Mouse (Mus musculus): ENCODE data around the gene Zfp524.
A peak's percentile ranks its signal among the peaks of the same experiment; 100 is the strongest.

The Zfp524 gene

DNA sequence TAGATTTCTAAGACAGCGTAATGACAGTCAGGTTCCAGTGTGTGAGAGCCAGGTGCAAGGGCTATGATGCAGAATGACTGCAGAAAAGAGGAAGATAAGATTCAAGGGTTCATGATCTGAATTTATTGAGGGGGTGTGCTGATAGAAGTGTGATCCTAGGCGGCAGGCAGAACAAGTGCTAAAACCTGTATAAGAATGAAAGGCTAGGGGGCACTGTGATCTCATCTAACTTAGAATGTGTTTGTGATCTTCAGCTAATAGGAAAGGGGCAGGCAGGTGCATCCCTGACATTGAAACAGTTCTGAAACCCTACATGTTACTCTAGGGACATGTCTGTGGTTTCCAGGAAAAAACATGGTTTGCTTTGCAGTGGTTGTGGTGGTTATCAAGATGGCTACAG lies 31.9 kb downstream of the Zfp524 start:
- no peak for DNase-seq (ENCODE audit: low read depth, low spot score)

DNA sequence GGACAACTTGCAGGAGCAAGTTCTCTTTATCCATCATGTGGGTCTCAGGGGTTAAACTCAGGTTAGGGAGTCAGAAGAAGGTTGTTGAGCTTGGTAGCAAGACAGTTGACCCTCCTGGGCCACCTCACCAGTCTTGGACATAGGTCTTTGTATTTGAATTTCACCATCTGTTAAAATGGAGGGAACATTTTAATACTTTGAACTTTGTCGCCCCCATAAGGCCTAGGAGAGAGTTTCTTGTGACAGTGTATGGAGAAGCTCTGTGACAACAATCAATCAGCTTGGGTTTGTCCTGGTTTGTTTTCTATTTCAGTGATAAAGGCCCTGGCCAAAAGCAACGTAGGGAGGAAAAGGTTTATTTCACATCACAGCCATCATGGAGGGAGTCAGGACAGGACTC lies 33.1 kb downstream of the Zfp524 start:
- DNase-seq (ENCODE audit: low read depth, low spot score): no peak

DNA sequence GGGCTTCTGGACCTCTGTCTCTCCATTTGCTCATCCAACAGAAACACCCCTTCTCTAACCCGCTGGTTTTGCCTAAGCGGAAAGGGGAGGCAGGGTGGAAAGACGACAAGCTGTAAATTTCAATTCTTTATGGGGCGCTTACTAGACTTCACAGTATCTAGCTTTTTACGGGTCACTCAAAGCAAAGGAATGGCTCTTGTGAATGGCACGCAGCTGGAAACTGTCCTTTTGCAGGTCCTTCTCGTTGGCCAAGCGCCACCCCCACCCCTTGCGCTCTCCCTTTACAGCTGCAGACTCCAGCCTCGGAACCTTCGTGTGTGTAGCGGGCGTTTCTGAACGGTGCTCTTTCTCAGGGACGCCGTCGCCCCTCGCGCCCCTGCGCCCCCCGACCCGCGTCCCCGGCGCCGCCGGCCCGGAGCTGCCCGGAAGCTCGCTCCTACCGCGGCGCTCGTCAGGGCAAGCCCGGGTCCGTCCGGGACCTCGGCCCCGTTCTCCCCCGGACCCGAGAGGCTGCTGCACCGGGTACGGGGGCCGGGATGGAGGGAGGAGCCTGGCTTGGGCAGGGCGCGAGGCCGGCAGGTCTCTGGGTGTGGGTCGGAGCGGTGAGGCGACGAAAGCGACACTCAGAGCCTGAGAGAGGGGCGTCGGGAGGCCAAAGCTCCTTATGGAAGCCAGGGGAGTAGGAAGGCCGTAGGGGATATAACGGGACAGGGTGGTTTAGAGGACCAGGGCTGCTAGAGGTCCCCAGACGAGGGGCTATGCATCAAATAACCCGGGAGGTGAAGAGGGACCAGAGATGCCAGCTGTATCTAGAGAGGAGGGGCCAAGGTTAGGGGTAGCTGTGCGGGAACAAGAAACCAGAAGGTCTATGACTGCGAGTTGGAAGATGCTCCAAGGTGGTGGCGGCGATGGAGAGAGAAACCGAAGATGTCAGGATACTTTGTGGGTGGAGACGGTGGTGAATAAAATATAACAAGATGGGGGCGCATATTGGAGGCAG lies 37.3 kb downstream of the Zfp524 start, which contains the start of gene Zfp580:
Zfp580 (plus strand) TSS at position 346 of the 1,000 bp plus-strand sequence.
- DNase-seq (ENCODE audit: low read depth, low spot score): peak; percentile 84

DNA sequence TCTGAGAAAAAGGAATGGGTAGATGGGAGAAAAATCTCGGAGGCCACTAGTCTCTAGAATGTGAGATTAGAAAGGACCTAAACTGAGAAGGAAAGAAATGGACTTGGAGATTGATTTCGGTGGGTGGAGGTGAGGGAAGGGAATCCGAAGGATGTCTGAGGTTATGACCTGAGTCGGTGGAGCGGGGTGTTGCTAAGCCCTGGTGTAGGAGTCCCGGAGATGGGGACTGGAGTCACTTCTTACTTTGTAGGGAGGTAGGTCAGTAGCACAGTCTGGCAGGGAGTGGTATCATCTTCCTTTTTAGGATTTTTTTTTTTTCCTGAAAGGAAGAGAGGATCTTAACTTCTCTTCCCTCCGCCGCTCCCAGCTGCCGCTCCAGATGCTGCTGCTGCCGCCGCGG lies 38.2 kb downstream of the Zfp524 start:
- DNase-seq (ENCODE audit: low read depth, low spot score): no peak

DNA sequence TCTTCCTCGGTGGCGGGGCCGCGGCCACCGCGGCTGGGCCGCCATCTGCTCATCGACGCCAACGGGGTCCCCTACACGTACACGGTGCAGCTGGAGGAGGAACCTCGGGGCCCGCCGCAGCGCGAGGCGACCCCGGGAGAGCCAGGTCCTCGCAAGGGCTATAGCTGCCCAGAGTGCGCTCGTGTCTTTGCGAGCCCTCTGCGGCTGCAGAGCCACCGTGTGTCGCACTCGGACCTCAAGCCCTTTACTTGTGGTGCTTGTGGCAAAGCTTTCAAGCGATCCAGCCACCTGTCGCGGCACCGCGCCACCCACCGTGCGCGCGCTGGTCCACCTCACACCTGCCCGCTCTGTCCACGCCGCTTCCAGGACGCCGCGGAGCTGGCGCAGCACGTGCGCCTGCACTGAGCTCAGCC lies 38.7 kb downstream of the Zfp524 start:
- no peak for DNase-seq (ENCODE audit: low read depth, low spot score)

DNA sequence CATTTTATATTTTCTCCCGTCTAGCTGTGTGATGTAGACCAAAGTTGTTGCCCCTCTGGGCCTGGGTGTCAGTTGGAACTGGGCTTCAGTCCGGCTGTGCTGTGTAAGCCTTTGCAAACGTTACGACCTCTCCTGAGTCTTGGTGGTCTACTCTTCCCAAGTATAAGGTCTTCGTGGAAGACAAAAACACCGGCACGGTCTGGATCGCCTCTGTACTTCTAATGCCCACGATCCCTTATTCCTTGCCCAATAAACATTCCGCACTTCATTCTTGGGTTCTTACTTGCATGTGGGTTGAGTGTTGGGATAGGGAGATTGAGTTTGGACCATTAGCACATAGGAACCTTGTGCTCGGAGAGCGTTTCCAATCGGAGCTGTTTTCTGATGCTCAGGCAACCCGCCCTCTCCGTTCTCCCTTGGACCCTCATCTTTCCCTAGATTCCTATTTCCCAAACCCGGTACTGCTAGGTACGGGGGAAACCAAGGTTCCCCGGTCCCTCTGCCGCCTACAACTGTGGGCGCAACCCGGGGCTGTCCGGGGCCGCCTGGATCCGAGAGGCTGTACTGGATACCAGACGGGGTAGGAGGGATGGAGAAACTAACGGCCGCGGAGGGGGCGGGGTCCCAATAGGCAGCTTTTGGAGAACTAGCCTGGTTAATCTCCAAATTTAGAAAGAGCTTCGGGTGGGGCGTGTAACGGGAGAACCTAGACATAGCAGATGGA lies 39.4 kb downstream of the Zfp524 start:
- DNase-seq (ENCODE audit: low read depth, low spot score): no peak

DNA sequence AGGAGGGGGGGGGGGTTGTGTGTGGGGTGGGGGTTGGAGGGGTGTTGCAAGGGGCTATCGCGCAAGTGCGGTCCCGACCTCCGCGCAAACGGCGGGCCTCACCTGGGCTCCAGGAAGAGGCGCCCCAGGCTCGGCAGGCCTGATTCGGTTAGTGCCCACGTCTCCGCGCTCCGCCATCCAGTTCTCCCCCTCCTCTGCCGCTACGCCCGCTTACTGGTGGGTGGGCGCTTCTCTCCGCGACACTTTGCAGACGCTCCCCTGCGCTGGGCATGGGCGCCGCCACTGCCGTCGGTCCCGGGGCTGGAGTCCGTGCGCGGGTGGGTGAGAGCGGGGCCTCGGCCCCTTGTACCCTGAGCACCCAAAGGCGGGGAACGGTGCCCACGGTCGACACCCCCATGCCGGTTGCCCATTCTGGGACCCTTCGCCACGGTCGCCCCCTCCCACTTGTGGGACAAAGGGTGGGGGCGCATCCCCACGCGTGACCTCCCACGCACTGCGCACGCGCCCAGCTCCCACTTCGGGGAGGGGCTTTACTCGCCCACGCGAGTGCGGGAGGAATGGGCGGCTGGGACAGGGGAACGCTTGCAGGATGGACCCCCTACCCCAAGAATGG lies 42.5 kb downstream of the Zfp524 start:
- DNase-seq (ENCODE audit: low read depth, low spot score): no peak

DNA sequence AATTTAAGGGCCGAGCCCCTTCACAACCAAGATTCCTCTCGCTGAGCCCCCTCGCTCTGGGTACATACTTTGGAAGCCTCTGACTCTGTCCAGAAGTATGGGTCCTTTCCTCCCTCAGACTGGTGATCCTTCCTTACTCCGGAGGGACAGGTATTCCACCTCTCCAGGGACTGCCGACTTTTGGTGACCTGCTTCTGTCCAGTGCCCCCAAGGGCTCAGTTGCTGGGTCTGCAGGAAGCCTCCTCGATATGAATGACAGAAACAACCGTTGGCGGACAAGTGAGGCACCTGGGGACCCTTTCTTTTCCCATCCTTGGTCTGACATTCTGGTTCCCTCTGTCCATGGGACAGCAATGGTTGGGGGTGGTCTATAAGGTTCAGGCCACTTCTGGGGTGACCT lies 43.2 kb downstream of the Zfp524 start:
- no peak for DNase-seq (ENCODE audit: low read depth, low spot score)

DNA sequence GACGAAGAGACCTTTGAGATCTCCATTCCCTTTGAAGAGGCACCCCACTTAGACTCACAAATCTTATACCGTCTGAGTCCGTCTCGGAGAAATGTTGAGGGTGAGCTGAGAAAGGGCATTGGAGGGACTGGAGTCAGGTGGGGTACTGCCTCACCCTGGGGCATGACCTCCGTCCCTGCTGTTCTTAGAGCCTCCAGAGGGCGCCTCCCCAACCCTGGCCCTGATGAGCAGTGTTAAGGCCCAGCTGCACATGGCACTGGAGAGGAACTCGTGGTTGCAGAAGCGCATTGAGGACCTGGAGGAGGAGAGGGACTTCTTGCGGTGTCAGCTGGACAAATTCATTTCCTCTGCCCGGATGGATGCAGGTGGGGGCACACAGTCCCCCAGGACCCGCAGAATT lies 43.6 kb downstream of the Zfp524 start:
- DNase-seq (ENCODE audit: low read depth, low spot score): no peak

DNA sequence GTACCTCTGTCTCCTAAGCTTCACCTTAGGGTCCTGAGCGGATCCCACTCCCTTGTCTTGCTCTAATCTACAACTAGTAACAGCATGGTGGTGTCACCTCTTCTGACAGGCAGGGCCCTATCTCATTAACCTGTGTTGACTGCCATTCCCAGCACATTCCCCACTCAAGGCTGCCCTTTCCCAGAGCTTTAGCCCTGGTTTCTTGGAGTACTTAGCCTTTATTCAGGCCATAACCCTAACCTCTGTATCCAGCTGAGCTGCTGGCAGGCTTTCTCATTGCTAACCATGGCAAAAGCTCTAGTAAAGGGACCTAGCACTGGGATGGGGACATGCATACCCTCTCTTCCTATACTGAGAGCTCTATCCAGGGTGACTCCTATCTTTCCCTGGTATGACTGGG lies 44.4 kb downstream of the Zfp524 start:
- no peak for DNase-seq (ENCODE audit: low read depth, low spot score)

DNA sequence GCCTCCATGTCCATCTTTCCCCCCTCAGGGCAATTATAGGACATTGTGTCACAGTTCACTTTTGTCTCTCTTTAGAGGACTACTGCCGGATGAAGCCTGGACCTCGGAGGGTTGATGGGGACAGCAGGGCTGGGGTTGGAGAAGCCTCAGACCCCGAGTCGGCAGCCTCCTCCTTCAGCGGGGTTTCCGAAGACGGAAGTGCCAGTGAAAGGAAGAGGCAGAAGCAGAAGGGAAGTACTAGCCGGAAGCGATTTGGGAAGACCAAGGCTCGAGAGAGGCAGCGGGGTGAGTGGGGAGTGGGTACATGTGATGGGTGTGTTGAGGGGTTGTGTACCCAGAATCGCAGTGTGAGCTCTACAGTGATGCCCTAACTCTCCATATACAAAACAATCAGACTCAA lies 45.2 kb downstream of the Zfp524 start:
- no peak for DNase-seq (ENCODE audit: low read depth, low spot score)

DNA sequence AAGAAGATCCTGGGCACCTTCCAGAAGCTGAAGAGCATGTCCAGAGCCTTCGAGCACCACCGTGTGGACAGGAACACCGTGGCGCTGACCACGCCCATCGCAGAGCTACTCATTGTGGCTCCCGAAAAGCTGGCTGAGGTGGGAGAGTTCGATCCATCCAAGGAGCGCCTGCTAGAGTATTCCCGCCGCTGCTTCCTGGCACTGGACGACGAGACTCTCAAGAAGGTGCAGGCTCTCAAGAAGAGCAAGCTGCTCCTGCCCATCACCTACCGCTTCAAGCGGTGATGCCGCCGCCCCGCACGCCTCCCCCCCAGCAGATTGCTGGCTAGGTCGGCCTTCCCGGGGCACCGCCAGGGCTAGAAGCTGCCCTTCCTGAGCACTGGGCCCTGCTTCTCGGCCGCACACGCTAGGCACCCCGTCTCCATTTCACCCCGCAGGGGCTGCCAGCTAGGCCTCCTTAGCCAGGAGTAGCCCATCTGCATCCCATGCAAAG lies 46.1 kb downstream of the Zfp524 start:
- peak; percentile 82 for DNase-seq (ENCODE audit: low read depth, low spot score)

DNA sequence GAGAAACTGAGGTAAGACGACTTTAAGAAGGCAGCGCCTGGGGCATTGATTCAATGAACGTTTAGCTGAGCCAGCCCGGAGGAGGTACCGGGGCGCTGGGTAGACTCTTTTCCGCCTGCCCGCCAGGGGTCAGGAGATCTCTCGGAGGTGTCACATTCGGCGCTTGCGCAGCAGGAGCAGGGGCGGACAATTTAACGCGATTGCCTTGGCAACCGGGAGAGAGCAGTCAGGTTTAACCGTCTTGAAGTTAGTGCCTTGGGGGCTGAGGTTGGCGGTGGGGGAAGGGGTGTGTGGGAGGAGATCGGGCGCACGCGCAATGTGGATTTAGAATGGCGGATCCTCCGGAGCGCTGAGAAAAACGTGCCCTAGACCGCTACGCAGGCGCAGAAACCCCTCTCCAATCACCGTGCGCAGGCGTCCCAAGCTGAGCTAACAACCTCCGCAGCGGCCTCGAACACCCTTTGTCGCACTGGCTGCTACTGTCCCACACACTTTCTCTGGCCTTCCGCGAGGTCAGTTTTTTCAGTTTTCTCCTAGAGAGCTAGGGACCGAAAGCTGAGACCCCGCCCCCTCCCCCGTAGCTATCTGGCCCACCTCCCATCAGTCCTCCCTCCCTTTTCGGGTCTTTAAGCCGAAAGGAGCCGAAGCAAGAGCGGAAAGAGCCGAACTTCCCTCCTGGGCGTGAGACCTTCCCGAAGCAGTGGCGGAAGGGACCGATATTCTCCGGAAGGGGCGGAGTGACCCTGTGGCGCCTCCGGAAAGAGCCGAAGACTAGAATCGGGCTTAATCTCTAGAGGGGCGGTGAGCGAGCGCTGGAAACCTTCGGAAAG lies 46.9 kb downstream of the Zfp524 start:
- peak; percentile 99 for DNase-seq (ENCODE audit: low read depth, low spot score)

DNA sequence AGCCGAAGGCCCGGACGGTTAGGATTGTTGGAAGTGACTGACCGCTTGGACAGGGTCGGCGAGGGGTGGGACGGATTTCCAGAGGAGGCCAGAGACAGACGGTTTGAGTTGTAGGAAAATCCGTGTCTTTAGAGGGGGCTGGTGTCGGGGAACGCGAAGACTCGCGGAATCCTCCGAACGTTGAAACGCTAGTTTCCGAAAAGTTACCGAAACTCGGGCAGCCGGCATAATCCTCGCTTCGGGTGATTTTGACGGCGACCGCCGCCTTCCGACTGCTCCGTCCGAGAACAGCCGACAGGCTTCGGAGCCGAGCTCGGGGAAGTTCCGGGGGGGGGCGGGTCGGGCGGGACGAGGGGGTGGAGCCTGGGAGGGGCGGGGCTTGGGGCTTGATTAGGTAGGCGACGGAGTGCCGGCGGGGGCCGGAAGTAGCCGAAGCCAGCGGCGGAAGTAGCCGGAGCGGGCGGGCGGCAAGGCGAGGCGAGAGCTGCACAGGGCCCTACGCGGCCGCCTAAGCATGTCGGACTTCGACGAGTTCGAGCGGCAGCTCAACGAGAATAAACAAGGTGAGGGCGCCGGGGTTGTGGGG lies 47.7 kb downstream of the Zfp524 start, which contains the start of gene U2af2:
U2af2 (plus strand) TSS at position 370 of the 586 bp plus-strand sequence.
- peak; percentile 85 for DNase-seq (ENCODE audit: low read depth, low spot score)

DNA sequence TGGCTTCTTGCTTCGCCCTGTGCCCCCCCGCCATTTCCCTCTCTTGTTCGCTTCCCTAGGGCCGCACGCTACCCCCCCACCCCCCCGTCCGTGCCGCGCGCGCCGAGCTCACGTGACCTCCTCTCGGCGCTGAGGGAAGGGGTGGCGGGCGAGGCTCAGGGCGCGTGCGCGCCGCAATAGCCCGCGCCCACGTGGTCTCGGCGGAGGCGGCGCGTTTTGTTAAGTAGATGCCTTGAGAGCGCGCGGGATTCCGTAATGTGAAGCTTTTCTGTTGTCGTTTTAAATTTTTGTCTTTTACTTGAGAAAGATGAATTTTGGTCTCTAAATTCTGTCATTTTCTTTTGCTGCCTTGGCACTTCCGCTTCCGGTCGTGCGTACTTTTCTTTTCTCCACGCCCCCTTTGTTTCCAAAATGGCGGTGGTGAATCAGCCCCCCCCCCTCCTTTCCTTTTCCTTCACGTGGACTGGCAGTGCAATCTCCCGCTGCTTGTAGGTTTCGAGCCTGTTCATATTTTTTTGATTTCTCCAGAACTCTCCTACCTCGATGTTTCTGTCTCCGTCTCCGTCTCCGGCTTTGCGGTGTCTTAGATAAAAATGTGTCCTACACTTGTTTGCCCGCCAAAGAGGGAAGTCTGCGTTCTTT lies 48.3 kb downstream of the Zfp524 start:
- DNase-seq (ENCODE audit: low read depth, low spot score): peak; percentile 85

DNA sequence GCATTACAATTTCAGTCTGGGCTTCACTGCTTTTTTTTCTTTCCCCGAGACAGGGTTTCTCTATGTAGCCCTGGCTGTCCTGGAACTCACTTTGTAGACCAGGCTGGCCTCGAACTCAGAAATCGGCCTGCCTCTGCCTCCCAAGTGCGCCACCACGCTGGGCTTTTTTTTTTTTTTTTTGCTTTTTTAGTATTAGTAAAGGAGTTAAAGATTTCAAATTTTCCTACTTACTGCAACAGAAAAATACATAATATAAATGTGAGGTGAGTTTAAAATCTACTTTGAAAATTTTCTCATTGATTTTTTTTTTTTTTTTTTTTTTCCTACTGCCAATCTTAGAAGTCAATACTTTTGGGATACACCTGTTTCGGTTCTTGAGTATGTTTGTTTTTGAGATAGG lies 50.7 kb downstream of the Zfp524 start:
- no peak for DNase-seq (ENCODE audit: low read depth, low spot score)
